Mouse (Mus musculus): Measurements from ENCODE around the gene Ergic1. TPM values are rescaled to one million over a fixed set of nuclear protein-coding genes. Genes with fewer than 3 reads are reported as not detected.

Ergic1 gene
- polyA plus RNA-seq, 1 experiment from 2014 or later, result 48.6 TPM

DNA sequence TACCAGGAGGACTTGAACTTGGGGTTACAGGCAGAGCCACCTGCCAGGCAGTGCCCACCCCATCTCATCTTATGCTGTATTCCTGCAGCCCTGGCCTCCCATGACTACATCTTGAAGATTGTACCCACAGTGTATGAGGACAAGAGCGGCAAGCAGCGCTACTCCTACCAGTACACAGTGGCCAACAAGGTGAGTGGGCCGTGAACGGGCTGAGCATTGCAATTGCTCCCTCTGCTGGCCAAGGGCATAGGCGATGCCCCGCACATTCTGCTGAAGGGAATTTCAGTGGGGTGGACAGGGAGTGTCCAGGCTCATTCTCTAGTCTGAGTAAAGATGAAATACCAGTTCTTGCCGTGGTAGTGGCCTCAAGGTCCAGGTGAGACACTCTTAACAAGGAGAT is 77.4 kb downstream of the Ergic1 start:
- no peak overlapping the region for H3K9ac ChIP-seq (ENCODE audit: low read depth, low read length)
- no peaks in the 10 kb centered on the region for H3K9me3 ChIP-seq (ENCODE audit: control insufficient read depth)
- H3K27me3 ChIP-seq (replicated peaks; ENCODE audit: control insufficient read depth, insufficient read depth, low read length), result no peaks in the 10 kb centered on the region
- 0 out of 2 replicates have a peak overlapping the region, but pooled peaks have one; percentile 4 for H3K4me2 ChIP-seq (replicated peaks; ENCODE audit: low read depth)
- ATAC-seq, result peak; percentile 65
- TF ChIP-seq CTCF (IDR thresholded peaks at IDR 0.05; ENCODE audit: low read depth), result peak; percentile 100
- no peak overlapping the region for H3K4me3 ChIP-seq (ENCODE audit: low read depth, low read length)
- H3K36me3 ChIP-seq (ENCODE audit: control insufficient read depth, insufficient read depth), result peaks cover 71% of the 10 kb centered on the region
- 11% methylated on average over 7 of the region's 7 CpGs for whole genome bisulfite sequencing
- no peak overlapping the region for H3K27ac ChIP-seq (ENCODE audit: low read depth, low read length)
- no peaks in the 10 kb centered on the region for H3K4me1 ChIP-seq (replicated peaks; ENCODE audit: control insufficient read depth, insufficient read depth, low read length)

DNA sequence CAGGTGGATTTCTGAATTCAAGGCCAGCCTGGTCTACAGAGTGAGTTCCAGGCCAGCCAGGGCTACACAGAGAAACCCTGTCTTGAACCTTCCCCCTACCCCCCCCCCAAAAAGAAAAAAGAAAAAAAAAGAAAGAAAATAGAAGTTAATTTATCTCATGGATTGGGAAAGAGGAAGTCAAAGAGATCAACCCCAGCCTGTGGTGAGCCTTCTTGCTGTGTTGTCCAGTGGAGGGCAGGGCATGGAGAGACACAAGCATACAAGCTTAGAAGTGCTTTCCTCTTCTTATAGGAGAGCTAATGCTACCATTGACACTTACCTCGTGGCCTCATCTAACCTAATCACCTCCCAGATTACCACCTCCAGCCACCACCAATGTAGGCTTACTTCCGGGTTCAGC is 78.5 kb downstream of the Ergic1 start:
- H3K9me3 ChIP-seq (ENCODE audit: control insufficient read depth), result no peaks in the 10 kb centered on the region
- H3K9ac ChIP-seq (ENCODE audit: low read depth, low read length), result no peak overlapping the region
- H3K4me1 ChIP-seq (replicated peaks; ENCODE audit: control insufficient read depth, insufficient read depth, low read length), result no peaks in the 10 kb centered on the region
- H3K27me3 ChIP-seq (replicated peaks; ENCODE audit: control insufficient read depth, insufficient read depth, low read length), result no peaks in the 10 kb centered on the region
- 73% methylated on average over 2 of the region's 2 CpGs for WGBS
- TF ChIP-seq CTCF (IDR thresholded peaks at IDR 0.05; ENCODE audit: low read depth), result no peak
- H3K27ac ChIP-seq (ENCODE audit: low read depth, low read length), result no peak overlapping the region
- ATAC-seq, result no peak
- no peak overlapping the region for H3K4me2 ChIP-seq (replicated peaks; ENCODE audit: low read depth)
- no peak overlapping the region for H3K4me3 ChIP-seq (ENCODE audit: low read depth, low read length)
- peaks cover 75% of the 10 kb centered on the region for H3K36me3 ChIP-seq (ENCODE audit: control insufficient read depth, insufficient read depth)

DNA sequence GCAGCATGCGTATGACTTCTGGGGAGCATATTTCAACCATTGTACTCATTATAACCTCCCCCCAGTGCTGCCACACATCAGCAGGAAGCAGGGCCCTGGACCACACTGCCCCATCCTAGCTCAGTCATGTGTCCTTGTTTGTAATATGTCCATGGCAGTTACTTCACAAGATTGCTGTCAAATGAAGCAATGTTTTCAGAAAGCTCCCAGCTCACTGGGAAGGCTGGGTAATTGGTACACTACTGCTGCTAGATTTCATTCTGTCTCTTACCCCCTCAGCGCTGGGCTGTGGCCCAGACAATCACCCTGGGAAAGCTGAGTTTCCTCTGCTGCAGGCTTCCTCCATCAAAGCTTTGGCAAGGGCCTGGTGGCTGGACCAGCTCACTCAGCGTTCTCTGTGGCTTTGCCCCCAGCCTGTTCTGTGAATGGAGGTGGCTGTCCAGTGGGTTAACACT is 79.0 kb downstream of the Ergic1 start:
- no peaks in the 10 kb centered on the region for H3K4me1 ChIP-seq (replicated peaks; ENCODE audit: control insufficient read depth, insufficient read depth, low read length)
- peaks cover 74% of the 10 kb centered on the region for H3K36me3 ChIP-seq (ENCODE audit: control insufficient read depth, insufficient read depth)
- no peak overlapping the region for H3K4me3 ChIP-seq (ENCODE audit: low read depth, low read length)
- H3K9me3 ChIP-seq (ENCODE audit: control insufficient read depth), result no peaks in the 10 kb centered on the region
- no peak for TF ChIP-seq CTCF (IDR thresholded peaks at IDR 0.05; ENCODE audit: low read depth)
- no peak for ATAC-seq
- WGBS, result 96% methylated on average over 3 of the region's 3 CpGs
- H3K27ac ChIP-seq (ENCODE audit: low read depth, low read length), result no peak overlapping the region
- H3K9ac ChIP-seq (ENCODE audit: low read depth, low read length), result no peak overlapping the region
- H3K27me3 ChIP-seq (replicated peaks; ENCODE audit: control insufficient read depth, insufficient read depth, low read length), result no peaks in the 10 kb centered on the region
- H3K4me2 ChIP-seq (replicated peaks; ENCODE audit: low read depth), result no peak overlapping the region

DNA sequence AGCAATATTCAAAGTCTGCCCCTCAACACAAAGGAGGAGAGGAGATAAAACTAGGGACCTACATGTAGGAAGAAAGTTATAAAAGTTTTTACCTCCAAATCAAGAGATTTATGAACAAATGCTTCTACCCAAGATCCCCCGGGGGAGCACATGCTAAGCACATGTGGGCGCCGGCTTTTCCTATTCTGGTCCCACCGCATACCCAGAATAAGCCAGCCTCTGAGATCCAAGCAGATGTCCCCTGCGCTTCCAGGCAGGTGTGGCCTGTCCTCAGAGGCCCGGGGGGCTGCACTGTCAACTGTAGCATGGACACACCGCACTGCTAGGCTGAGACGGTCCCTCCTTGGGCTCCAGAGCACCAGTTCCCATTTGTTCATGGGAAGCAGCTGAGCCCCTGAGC is 82.2 kb downstream of the Ergic1 start:
- no peaks in the 10 kb centered on the region for H3K4me1 ChIP-seq (replicated peaks; ENCODE audit: control insufficient read depth, insufficient read depth, low read length)
- no peak overlapping the region for H3K9ac ChIP-seq (ENCODE audit: low read depth, low read length)
- TF ChIP-seq CTCF (IDR thresholded peaks at IDR 0.05; ENCODE audit: low read depth), result no peak
- H3K9me3 ChIP-seq (ENCODE audit: control insufficient read depth), result no peaks in the 10 kb centered on the region
- H3K4me2 ChIP-seq (replicated peaks; ENCODE audit: low read depth), result no peak overlapping the region
- H3K27ac ChIP-seq (ENCODE audit: low read depth, low read length), result no peak overlapping the region
- H3K36me3 ChIP-seq (ENCODE audit: control insufficient read depth, insufficient read depth), result peaks cover 78% of the 10 kb centered on the region
- ATAC-seq, result no peak
- H3K4me3 ChIP-seq (ENCODE audit: low read depth, low read length), result no peak overlapping the region
- no peaks in the 10 kb centered on the region for H3K27me3 ChIP-seq (replicated peaks; ENCODE audit: control insufficient read depth, insufficient read depth, low read length)
- 94% methylated on average over 8 of the region's 8 CpGs for WGBS

DNA sequence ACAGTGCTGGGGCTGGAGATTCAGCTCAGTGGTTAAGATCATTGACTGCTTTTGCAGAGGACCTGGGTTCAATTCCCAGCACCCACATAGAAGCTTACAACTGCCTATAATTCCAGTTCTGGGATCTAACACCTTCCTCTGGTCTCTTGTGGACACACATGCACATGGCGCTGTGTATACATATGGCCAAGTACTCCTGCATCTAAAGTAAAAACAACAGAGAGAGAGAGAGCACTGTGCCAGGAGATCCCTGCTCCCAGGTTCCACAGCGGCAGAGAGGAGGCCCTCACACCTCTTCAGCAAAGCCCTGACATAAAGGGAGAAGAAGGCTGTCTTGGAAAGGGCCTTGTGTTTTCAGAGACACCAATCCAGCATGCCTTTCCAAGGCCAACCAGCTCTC is 82.7 kb downstream of the Ergic1 start:
- no peaks in the 10 kb centered on the region for H3K27me3 ChIP-seq (replicated peaks; ENCODE audit: control insufficient read depth, insufficient read depth, low read length)
- no peak for ATAC-seq
- no peak overlapping the region for H3K4me2 ChIP-seq (replicated peaks; ENCODE audit: low read depth)
- no peaks in the 10 kb centered on the region for H3K9me3 ChIP-seq (ENCODE audit: control insufficient read depth)
- peaks cover 73% of the 10 kb centered on the region for H3K36me3 ChIP-seq (ENCODE audit: control insufficient read depth, insufficient read depth)
- no peak for TF ChIP-seq CTCF (IDR thresholded peaks at IDR 0.05; ENCODE audit: low read depth)
- H3K4me3 ChIP-seq (ENCODE audit: low read depth, low read length), result no peak overlapping the region
- no peaks in the 10 kb centered on the region for H3K4me1 ChIP-seq (replicated peaks; ENCODE audit: control insufficient read depth, insufficient read depth, low read length)
- H3K9ac ChIP-seq (ENCODE audit: low read depth, low read length), result no peak overlapping the region
- no peak overlapping the region for H3K27ac ChIP-seq (ENCODE audit: low read depth, low read length)
- 93% methylated on average over 2 of the region's 2 CpGs for WGBS

DNA sequence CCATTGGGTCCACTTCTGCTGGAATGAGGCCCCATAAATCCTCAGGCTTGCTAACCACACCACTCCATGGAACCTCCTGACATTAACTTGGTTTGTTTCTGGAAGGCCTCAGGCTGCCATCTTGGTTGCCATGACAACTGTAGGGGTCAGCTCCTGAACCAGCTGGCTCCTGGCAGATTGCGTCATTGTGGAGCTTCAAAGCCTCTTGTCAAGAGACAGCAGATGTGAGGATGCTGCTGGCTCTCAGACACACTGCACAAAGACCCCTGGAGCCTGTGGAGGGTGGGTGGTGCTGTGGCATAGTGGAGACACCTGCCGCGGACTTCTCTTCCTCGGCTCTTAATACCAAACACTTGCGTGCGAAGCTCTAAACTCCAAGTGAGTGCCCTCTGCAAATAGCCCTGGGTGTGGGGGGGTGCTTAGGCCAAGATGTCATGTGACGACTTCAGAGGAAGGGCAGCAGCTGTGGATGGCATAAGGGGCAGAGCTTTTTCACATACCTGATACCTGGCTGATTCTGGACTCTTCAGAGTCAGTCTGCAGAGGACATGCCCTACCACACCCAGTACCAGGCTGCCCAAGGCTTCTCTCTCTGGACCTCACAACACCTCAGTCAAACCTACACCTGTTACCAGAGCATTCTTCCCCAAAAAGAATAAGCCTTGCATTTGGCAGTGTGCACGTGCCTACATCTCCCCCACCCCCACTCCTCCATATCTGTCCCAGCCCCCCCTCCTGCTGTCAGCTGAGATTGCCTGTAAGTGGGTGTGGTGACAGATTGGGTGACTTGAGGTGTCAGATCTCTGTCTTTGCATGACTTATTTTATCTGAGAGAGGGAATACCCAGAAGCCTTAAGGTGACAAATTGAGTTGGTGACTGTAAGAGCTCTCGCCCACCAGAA is 83.5 kb downstream of the Ergic1 start:
- 81% methylated on average over 9 of the region's 9 CpGs for WGBS
- TF ChIP-seq CTCF (IDR thresholded peaks at IDR 0.05; ENCODE audit: low read depth), result no peak
- Histone ChIP-seq H3K9ac (ENCODE audit: low read depth, low read length) (no peak overlapping the region), H3K4me3 (ENCODE audit: low read depth, low read length) (no peak overlapping the region), H3K36me3 (ENCODE audit: control insufficient read depth, insufficient read depth) (peaks cover 65% of the 10 kb centered on the region), H3K27ac (ENCODE audit: low read depth, low read length) (no peak overlapping the region), H3K9me3 (ENCODE audit: control insufficient read depth) (no peaks in the 10 kb centered on the region), H3K4me2 (replicated peaks; ENCODE audit: low read depth) (no peak overlapping the region), H3K27me3 (replicated peaks; ENCODE audit: control insufficient read depth, insufficient read depth, low read length) (no peaks in the 10 kb centered on the region), H3K4me1 (replicated peaks; ENCODE audit: control insufficient read depth, insufficient read depth, low read length) (no peaks in the 10 kb centered on the region)
- no peak for ATAC-seq

All from intestine, postnatal 0 days (tissue).